Mouse (Mus musculus): ENCODE measurements at regions not wholly inside any gene's neighbourhood (a gene's known extent, or its start where the extent isn't known, plus 50 kb on each side); places are given as distances from the start of the nearest gene placed in this dataset.

- WGBS (ENCODE audit: insufficient replicate concordance): 62% methylated on average over 4 of the region's 4 CpGs
- no peak overlapping the region for H3K4me3 ChIP-seq (ENCODE audit: low read depth, low read length)
- ATAC-seq (ENCODE audit: low read depth): no peak
- H3K9ac ChIP-seq (ENCODE audit: low read depth, low read length): no peak overlapping the region
- no peak overlapping the region for H3K4me2 ChIP-seq (ENCODE audit: low read depth, low read length)
- H3K27me3 ChIP-seq (ENCODE audit: control insufficient read depth, insufficient read depth, low read depth, low read length): no peaks in the 10 kb centered on the region
- H3K9me3 ChIP-seq (replicated peaks; ENCODE audit: control insufficient read depth, low read length): no peaks in the 10 kb centered on the region
- H3K36me3 ChIP-seq (ENCODE audit: control insufficient read depth, insufficient read depth): no peaks in the 10 kb centered on the region
- H3K27ac ChIP-seq (ENCODE audit: low read length): no peak overlapping the region
- no peaks in the 10 kb centered on the region for H3K4me1 ChIP-seq (ENCODE audit: control insufficient read depth, low read depth, low read length)
These were observed 245.7 kb upstream of the Id4 start for GRCm38 (mm10) chr13:48015296-48015695.

DNA sequence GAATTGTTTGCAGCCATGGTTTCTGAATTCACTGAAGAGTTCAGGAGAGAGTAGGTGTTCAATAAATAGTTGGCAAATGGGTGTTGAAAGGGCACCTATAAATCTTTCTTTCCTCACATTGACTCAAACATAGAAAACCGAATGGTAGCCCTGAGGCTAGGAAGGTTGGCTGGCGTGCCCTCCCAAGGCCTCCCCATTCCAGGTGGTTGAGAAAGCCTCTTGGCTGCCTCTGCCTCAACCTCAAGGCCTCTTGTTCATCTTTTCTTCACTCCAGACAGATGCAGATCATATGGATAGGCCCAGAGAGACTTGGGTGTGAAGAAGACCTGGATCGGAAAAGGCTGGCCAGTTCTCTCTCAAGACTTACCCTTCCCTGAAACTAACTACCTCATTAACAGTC is 245.0 kb upstream of the Id4 start:
- no peaks in the 10 kb centered on the region for H3K27me3 ChIP-seq (ENCODE audit: control insufficient read depth, insufficient read depth, low read depth, low read length)
- H3K9me3 ChIP-seq (replicated peaks; ENCODE audit: control insufficient read depth, low read length): no peaks in the 10 kb centered on the region
- H3K9ac ChIP-seq (ENCODE audit: low read depth, low read length): no peak overlapping the region
- H3K4me3 ChIP-seq (ENCODE audit: low read depth, low read length): no peak overlapping the region
- 60% methylated on average over 3 of the region's 3 CpGs for WGBS (ENCODE audit: insufficient replicate concordance)
- no peak for ATAC-seq (ENCODE audit: low read depth)
- no peak overlapping the region for H3K4me2 ChIP-seq (ENCODE audit: low read depth, low read length)
- no peaks in the 10 kb centered on the region for H3K36me3 ChIP-seq (ENCODE audit: control insufficient read depth, insufficient read depth)
- no peaks in the 10 kb centered on the region for H3K4me1 ChIP-seq (ENCODE audit: control insufficient read depth, low read depth, low read length)
- H3K27ac ChIP-seq (ENCODE audit: low read length): no peak overlapping the region

DNA sequence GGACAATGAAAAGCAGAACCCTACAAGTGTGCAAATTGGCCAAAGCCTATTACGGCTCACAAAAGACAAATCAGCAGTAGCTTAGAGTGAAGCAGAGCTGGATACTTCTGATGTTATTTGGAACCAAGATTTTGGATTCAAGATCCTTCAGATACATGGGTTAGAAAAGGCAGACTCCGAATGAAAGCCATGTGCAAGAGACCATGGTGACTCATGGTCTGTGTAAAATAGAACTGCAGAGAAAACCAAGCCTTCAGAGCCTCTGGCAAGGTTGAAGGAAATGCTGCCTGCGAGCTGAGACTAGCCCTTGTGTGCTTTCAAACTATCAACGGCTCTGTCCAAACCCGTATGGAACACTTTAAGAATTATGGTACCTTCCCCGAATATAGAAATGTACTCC is 244.4 kb upstream of the Id4 start:
- no peak for ATAC-seq (ENCODE audit: low read depth)
- H3K4me3 ChIP-seq (ENCODE audit: low read depth, low read length): no peak overlapping the region
- no peak overlapping the region for H3K9ac ChIP-seq (ENCODE audit: low read depth, low read length)
- WGBS (ENCODE audit: insufficient replicate concordance): 71% methylated on average over 6 of the region's 6 CpGs
- H3K4me2 ChIP-seq (ENCODE audit: low read depth, low read length): no peak overlapping the region
- no peaks in the 10 kb centered on the region for H3K9me3 ChIP-seq (replicated peaks; ENCODE audit: control insufficient read depth, low read length)
- no peaks in the 10 kb centered on the region for H3K36me3 ChIP-seq (ENCODE audit: control insufficient read depth, insufficient read depth)
- no peaks in the 10 kb centered on the region for H3K4me1 ChIP-seq (ENCODE audit: control insufficient read depth, low read depth, low read length)
- no peak overlapping the region for H3K27ac ChIP-seq (ENCODE audit: low read length)
- no peaks in the 10 kb centered on the region for H3K27me3 ChIP-seq (ENCODE audit: control insufficient read depth, insufficient read depth, low read depth, low read length)

- Histone ChIP-seq H3K4me3 (ENCODE audit: low read depth, low read length) (no peak overlapping the region), H3K27me3 (ENCODE audit: control insufficient read depth, insufficient read depth, low read depth, low read length) (no peaks in the 10 kb centered on the region), H3K27ac (ENCODE audit: low read length) (no peak overlapping the region), H3K4me1 (ENCODE audit: control insufficient read depth, low read depth, low read length) (no peaks in the 10 kb centered on the region), H3K9me3 (replicated peaks; ENCODE audit: control insufficient read depth, low read length) (no peaks in the 10 kb centered on the region), H3K9ac (ENCODE audit: low read depth, low read length) (no peak overlapping the region), H3K36me3 (ENCODE audit: control insufficient read depth, insufficient read depth) (no peaks in the 10 kb centered on the region), H3K4me2 (ENCODE audit: low read depth, low read length) (no peak overlapping the region)
- no peak for ATAC-seq (ENCODE audit: low read depth)
- 67% methylated on average over 8 of the region's 8 CpGs for WGBS (ENCODE audit: insufficient replicate concordance)
These were observed 243.4 kb upstream of the Id4 start for GRCm38 (mm10) chr13:48017649-48018048.

DNA sequence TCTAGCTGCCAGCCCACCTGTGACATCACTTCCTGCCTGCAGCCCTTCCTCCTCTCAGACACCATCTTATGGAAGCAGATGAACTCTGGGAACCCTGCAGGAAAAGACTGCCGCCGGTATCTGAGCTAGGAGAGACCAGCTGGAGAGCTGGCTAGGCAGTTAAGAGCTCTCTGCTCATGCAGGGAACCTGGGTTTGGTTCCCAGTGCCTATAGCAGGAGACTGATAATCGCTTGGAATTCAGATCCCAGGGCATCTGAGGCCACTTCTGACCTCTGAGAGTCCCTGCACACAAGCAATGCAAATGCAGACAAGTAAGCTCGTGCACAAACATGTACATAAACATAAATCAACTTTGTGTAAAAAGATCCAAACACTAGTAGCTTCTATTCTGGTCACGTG is 242.4 kb upstream of the Id4 start:
- no peak for ATAC-seq (ENCODE audit: low read depth)
- Histone ChIP-seq H3K4me1 (ENCODE audit: control insufficient read depth, low read depth, low read length) (no peaks in the 10 kb centered on the region), H3K9me3 (replicated peaks; ENCODE audit: control insufficient read depth, low read length) (no peaks in the 10 kb centered on the region), H3K27ac (ENCODE audit: low read length) (no peak overlapping the region), H3K4me2 (ENCODE audit: low read depth, low read length) (no peak overlapping the region), H3K9ac (ENCODE audit: low read depth, low read length) (no peak overlapping the region), H3K4me3 (ENCODE audit: low read depth, low read length) (no peak overlapping the region), H3K36me3 (ENCODE audit: control insufficient read depth, insufficient read depth) (no peaks in the 10 kb centered on the region), H3K27me3 (ENCODE audit: control insufficient read depth, insufficient read depth, low read depth, low read length) (no peaks in the 10 kb centered on the region)
- WGBS (ENCODE audit: insufficient replicate concordance): 51% methylated on average over 5 of the region's 5 CpGs

DNA sequence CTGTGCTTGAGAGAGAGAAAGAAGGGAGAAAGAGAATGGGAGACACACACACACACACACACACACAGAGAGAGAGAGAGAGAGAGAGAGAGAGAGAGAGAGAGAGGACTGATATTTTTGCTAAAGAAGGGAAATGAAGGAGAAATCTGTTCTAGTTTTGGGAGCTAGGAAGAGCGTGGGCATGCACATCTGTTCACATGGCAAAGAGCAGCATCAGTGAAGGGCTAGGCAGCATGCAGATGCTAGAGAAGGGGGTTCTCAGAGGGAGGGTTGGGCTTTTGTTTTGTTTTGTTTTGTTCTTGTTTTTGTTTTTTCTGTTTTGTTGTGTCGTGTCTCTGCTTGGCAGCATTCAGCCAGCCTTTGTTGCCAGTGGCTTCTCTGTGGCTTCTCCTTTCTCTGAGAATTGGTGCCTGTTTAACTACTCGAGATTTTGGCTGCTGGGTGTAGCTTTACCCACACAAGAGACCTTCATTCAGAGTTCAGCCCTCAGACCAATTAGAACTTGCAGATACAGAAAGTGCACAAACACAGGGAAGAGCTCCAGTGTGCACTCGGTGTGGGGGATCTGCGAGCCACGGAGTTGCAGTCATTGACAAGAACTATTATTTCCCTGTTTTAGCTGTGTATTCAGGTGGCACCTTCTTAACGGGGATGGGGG is 237.9 kb upstream of the Id4 start:
- no peaks in the 10 kb centered on the region for H3K27me3 ChIP-seq (ENCODE audit: control insufficient read depth, insufficient read depth, low read depth, low read length)
- no peaks in the 10 kb centered on the region for H3K9me3 ChIP-seq (replicated peaks; ENCODE audit: control insufficient read depth, low read length)
- ATAC-seq (ENCODE audit: low read depth): no peak
- WGBS (ENCODE audit: insufficient replicate concordance): 53% methylated on average over 7 of the region's 7 CpGs
- no peak overlapping the region for H3K9ac ChIP-seq (ENCODE audit: low read depth, low read length)
- no peaks in the 10 kb centered on the region for H3K4me1 ChIP-seq (ENCODE audit: control insufficient read depth, low read depth, low read length)
- H3K4me2 ChIP-seq (ENCODE audit: low read depth, low read length): no peak overlapping the region
- H3K4me3 ChIP-seq (ENCODE audit: low read depth, low read length): no peak overlapping the region
- no peaks in the 10 kb centered on the region for H3K36me3 ChIP-seq (ENCODE audit: control insufficient read depth, insufficient read depth)
- H3K27ac ChIP-seq (ENCODE audit: low read length): no peak overlapping the region

GRCm38 (mm10) chr13:48027775-48028489 is 233.1 kb upstream of the Id4 start:
- Histone ChIP-seq H3K27ac (ENCODE audit: low read length) (no peak overlapping the region), H3K27me3 (ENCODE audit: control insufficient read depth, insufficient read depth, low read depth, low read length) (no peaks in the 10 kb centered on the region), H3K9me3 (replicated peaks; ENCODE audit: control insufficient read depth, low read length) (no peaks in the 10 kb centered on the region), H3K36me3 (ENCODE audit: control insufficient read depth, insufficient read depth) (no peaks in the 10 kb centered on the region), H3K4me3 (ENCODE audit: low read depth, low read length) (no peak overlapping the region), H3K9ac (ENCODE audit: low read depth, low read length) (no peak overlapping the region), H3K4me2 (ENCODE audit: low read depth, low read length) (no peak overlapping the region), H3K4me1 (ENCODE audit: control insufficient read depth, low read depth, low read length) (no peaks in the 10 kb centered on the region)
- ATAC-seq (ENCODE audit: low read depth): no peak
- 53% methylated on average over 7 of the region's 7 CpGs for WGBS (ENCODE audit: insufficient replicate concordance)

- no peak overlapping the region for H3K4me2 ChIP-seq (ENCODE audit: low read depth, low read length)
- WGBS (ENCODE audit: insufficient replicate concordance): 66% methylated on average over 8 of the region's 8 CpGs
- ATAC-seq (ENCODE audit: low read depth): no peak
These were observed 229.5 kb upstream of the Id4 start for GRCm38 (mm10) chr13:48031491-48031890.

DNA sequence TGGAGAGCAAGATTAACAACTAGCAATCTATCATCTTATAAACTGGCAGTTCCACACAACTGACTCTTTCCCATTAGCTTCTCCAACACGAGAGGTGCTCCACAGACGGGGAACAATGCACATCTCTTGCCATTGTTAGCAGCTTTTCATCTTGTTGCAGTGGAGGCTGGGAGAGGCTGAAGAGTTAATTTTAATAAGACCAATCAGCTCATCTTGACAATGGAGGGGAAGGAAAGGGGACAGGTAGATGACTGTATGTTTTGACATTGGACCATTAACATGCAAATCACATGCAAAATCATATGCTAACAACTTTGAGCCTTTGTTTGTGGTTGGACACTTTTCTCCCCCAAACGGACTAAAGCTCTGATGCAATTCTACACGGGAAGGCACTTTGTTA is 218.9 kb upstream of the Id4 start:
- no peak for ATAC-seq (ENCODE audit: low read depth)
- WGBS (ENCODE audit: insufficient replicate concordance): 45% methylated on average over 4 of the region's 4 CpGs
- Histone ChIP-seq H3K9me3 (replicated peaks; ENCODE audit: control insufficient read depth, low read length) (no peaks in the 10 kb centered on the region), H3K27ac (ENCODE audit: low read length) (no peak overlapping the region), H3K4me1 (ENCODE audit: control insufficient read depth, low read depth, low read length) (no peaks in the 10 kb centered on the region), H3K36me3 (ENCODE audit: control insufficient read depth, insufficient read depth) (no peaks in the 10 kb centered on the region), H3K27me3 (ENCODE audit: control insufficient read depth, insufficient read depth, low read depth, low read length) (no peaks in the 10 kb centered on the region), H3K4me3 (ENCODE audit: low read depth, low read length) (no peak overlapping the region), H3K9ac (ENCODE audit: low read depth, low read length) (no peak overlapping the region), H3K4me2 (ENCODE audit: low read depth, low read length) (no peak overlapping the region)

More at GRCm38 (mm10) chr13:48031491-48031890, 229.5 kb upstream of the Id4 start:
- Histone ChIP-seq H3K9ac (ENCODE audit: low read depth, low read length) (no peak overlapping the region), H3K9me3 (replicated peaks; ENCODE audit: control insufficient read depth, low read length) (no peaks in the 10 kb centered on the region), H3K4me1 (ENCODE audit: control insufficient read depth, low read depth, low read length) (no peaks in the 10 kb centered on the region), H3K27me3 (ENCODE audit: control insufficient read depth, insufficient read depth, low read depth, low read length) (no peaks in the 10 kb centered on the region), H3K36me3 (ENCODE audit: control insufficient read depth, insufficient read depth) (no peaks in the 10 kb centered on the region), H3K4me3 (ENCODE audit: low read depth, low read length) (no peak overlapping the region), H3K27ac (ENCODE audit: low read length) (no peak overlapping the region)

Measured in liver, embryonic 16.5 days (tissue).